Mouse (Mus musculus) gastrocnemius, postnatal 10 days (tissue): ENCODE data around the gene Gfod1. TPM values are rescaled to one million over a fixed set of nuclear protein-coding genes. Genes with fewer than 3 reads are reported as not detected.
A peak's percentile ranks its signal among the peaks of the same experiment; 100 is the strongest.

Experiments used
- DNase-seq: peaks from one replicate; pipeline ENCODE4 v3.0.0; 2021; ENCODE audit warnings: mixed read lengths
- total RNA-seq, 2 experiments: library from RNA; stranded (reverse); gene quantifications; 2 replicates each; pipeline ENCODE4 v1.2.3; 2021

Gfod1 gene
- total RNA-seq, 2 experiments from 2014 or later: 6.2 to 6.8 TPM

DNA sequence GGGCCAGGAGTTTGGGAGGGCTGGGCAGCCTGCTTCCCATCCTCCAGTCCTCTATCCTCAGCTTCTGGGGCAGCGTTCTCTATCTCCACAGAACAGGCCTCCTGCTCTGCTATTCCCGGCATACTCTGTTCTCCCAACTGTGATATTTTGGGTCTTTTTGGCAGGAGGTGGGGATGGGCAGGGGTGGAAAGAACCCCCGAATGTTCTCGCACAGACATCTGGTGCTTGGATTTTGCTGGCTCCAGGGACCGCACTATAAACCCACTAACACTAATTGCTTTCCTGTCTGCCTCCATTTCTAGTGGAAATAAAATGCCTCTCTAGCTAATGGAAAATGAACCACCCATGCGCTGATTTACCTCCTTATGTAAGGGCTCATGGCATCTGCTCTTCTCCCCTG lies 73.7 kb downstream of the Gfod1 start:
- DNase-seq: no peak

DNA sequence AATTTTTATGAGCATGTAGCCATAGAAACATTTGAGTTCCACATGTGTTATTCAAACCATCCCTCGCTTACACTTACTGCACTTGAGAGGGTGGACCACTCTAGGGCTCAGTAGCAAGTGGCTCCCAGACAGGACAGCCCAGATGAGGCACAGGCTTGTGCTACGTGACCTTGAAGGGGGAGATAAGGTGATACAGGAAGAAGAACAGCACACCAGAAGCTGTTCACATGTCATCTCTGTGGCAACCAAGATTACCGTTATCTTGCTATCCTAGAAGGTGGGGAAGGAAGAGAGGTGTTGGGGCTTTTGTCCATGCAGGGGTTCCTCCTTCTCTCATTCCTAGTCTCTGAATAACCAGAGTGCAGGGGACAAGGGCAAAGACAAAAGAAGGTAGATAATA lies 74.2 kb downstream of the Gfod1 start:
- no peak for DNase-seq

DNA sequence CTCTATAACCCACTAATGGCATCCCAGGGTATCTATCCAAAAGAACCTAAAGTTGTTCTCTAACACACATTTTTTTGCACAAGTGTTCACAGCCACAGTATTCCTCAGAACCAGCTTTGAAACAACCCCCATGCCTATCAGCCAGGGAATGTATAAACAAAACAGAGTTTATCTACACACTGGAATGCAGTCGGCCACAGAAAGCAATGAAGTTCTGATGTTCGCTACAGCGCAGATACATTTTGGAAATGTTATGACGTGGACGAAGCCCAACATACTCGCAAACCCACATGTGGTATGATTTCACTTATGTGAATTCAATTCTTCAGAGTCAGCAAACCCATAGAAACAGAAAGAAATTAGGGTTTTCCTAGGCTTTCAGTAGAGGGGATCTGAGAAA lies 75.8 kb downstream of the Gfod1 start:
- DNase-seq: no peak

DNA sequence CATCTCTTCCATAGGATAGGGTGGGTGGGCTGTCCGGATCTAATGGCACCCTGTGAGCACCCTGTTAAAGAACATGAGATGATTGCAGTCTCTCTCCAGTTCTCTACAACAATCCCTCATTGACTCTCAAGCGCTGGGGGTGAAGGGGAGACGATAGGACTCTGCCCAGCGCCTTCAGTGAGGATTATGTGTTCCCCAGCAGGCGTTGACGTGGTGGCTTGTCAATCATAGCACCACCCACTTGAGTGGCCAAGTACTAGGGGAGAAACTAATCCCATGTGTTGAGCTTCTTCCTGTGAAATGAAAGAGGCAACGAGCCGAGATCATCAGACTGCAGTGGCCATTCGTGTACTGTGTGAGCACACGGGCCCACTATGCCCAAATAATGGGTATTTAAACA lies 77.9 kb downstream of the Gfod1 start:
- no peak for DNase-seq

DNA sequence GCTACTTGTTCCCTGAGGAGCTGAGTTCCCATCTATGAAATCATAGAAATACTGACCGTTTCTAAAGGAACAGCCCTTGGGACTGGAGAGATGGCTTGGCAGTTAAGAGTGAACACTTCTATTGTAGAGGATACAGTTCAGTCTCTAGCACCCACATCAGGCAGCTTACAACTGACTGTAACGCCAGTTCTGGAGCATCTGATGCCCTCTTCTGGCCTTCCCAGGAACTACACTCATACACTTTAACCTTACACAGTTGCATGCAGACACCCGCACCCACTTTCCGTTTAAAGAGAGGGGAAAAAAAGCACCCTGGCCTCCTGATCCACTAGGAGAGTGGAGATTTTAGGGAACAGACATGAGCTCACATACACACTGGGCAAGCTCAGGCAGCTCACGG lies 78.8 kb downstream of the Gfod1 start:
- no peak for DNase-seq

DNA sequence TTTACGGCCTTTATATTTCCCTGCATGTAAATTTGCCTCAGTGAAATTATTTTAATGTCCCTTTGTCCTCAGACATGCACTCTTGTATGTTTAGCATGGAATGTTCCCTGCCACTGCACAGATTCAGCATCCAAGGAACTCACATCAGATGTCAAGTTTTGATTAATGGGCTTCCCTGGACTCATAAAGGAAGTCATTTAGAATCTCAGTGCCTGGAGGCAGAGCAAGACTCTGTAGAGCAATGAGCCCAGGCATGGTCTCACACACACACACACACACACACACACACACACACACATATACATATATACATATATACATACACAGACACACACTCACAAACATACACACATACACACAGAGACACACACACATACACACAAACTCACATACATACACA lies 81.9 kb downstream of the Gfod1 start:
- no peak for DNase-seq

DNA sequence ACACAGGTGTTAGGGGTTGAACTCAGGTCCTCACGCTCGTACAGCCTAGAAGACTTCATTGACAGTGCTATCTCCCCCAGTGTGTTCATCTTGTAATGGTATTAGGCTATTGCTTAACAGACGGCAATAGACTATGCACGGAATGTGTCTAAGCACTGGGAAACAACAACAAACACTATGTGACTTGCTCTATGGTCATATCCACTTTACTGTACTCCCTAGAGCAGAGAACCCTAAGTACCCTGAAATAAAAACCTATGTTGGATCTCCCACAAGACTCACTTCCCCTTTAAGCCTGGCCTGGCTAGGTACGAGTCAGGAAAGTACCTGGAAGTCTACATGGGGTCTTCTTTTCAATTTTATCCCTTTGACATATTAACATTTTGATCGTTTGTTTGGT lies 82.7 kb downstream of the Gfod1 start:
- DNase-seq: no peak

DNA sequence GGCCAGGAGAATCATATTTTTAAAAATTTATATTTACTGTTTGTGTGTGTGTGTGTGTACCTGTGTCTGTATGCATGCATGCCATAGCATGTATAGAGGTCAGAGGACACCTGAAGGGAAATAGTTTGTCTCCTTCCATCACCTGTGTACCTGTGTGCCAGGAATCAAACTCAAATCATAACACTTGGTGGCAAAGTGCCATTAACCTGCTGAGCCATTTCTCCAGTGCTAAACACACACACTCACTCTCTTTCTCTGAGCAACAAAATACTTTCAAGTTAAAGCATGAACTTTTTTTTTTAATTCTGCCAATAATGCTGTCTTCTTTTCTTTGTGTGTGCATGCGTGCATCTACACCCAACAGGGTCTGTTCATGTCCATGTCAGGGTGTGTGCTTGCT lies 83.3 kb downstream of the Gfod1 start:
- DNase-seq: no peak

DNA sequence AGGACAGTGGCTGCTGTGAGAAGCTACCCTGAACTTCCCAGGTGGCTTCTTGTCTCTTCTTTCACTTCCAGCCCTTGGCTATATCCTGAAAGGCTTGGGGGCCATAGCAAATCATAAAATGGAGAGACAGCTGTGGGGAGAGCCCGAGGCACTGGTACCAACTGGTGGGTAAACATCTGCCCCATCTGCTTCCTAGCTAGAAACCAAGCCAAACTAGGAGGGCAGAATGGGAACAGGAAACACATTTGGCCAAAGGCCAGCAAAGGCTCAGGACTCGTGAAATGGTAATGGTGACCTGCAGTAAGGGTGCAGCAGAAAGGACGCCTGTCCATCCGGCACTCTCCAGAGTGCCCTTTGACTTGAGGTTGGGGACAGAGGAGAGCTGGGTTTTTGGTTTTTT lies 85.2 kb downstream of the Gfod1 start:
- no peak for DNase-seq

DNA sequence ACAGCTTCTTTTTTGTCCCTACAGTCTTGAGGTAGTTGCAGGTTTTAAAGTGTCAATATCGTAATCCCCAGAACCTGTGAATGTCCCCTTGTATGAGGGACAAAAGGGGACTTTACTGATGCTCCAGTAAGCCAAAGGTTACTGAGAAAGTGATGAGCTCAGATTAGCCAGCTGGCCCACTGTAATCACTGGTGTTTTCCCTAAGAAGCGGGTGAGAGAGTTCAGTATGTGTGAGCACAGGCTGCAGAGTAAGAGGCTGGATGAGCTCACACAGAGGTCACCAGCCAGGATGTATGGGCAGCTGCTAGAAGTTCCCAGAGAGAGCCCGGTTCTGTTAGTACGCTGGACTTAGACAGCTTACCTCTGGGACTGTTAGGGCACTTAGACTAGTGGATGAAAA lies 85.7 kb downstream of the Gfod1 start:
- DNase-seq: no peak

DNA sequence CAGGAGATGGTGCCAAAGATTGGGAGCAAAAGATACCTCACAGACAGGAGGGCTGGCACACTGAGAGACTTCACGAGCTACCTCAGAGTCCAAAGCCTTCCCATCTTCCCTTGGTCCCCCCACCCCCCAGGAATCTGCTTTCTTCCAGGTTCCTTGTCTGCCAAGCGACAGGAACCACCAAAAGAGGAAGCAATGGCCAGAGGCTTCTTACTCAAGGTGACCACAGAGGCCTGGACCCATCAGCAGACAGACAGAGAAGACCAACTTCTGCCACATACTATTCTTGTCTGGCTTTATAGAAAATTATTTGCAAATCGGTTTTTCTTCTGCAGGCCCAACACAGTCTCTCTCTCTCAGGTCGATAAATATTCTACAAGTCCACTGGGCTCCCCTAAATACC lies 86.3 kb downstream of the Gfod1 start:
- DNase-seq: no peak

DNA sequence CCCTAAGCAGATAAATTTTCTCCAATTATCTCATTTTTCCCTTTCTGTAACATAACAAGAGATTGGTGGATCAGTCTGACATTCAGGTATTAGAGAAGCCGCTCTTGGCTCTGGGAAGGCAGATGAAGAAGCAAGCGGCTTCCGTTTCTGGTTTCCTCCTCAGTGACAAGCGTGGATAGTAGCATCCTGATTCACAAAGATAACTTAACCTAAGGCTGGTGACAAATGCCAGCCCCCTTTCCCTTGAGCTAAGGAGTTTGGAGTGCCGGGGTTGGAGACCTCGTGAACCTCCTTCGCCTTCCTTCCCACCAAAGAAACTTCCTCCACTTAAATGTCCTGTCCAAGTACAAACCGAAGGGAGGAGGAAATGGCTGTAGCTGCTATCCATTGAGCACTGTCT lies 86.9 kb downstream of the Gfod1 start:
- DNase-seq: no peak

DNA sequence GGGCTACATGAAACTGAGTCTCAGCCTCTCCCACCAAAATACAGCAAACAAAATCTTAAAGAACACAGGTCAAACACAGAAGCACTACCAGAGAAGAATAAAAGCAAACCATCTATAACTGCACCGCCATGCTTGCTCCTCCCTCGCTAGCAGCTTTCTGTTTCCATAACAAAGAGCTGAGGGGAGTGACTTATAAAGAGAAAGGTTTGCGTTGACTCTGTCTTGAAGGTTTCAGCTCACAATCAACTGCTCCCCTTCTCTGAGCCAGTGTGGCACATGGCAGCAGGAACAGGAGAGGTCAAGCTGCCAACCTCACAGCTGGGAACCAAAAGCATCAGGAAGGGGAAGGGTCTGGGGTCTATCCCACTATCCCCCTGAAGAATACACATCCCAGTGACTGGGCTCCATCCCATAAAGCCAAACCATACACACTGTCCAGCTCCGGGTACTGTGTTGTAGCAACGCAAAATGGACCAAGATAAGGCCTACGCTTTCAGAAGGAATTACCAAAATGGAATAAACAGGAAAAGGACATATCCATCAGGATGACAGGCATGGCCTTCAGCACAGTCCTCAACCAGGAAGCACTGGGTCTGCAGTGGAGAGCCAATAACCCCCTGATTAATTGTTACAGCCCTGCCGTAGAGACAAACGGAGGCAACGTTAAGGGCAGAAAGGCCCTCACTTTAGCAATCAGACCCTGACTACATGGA lies 87.8 kb downstream of the Gfod1 start:
- DNase-seq: no peak

DNA sequence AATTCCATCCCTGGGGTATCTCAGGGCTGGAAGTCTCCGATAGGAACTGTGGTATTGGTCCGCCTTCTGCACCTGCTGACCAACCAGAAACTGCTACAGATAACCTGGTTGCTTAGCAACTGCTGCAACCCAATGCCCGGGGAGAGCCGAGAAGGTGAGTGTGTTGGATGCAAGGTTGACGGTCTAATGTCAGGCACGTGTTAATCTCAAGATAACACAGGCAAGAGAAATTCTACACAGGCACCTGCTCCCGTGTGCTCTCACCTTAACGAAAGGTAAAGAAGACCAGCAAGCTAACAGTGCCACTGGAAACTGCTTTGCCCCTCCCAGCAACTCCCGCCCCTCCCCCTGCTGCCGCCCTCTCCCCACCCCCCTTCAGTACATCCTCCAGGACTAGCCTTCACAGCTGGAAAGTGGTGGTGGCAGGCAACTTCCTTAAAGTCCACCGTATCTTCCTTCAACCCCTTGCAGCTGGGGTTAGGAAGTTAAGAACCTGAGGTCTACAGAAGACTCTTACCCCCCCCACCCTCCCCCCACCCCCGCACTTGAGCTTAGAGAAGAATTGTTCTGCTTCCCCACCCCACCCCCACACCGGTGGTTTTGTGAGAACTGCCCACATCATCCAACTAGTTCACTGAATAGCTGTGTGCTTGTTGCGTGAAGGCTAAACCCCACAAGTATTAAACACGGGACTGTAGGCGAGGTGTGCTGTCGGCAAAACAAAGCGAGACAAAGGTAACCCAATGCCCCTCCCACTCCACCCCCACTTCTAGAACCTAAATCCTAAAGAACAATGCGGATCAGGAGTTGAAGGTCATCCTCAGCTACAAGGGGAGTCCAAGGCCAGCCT lies 88.6 kb downstream of the Gfod1 start:
- no peak for DNase-seq

DNA sequence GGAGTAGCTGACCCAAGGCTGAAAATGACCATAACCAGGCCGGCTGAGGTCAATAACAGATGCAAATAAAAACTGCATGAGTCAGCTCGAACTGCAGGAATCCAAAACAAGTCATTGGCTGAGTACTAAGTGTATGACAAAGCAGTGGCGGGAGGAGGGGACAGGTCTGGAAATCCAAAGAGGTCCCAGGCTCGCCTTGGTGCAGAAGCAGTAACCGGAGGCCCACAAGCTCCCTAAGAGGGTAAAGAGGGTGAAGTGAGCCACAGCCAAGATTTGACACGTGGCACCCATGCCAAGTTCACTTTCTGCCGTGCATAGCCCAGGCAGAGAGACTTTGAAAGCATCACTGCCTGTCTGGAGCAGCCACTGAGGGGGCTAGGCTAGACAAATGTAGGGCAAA lies 91.6 kb downstream of the Gfod1 start:
- DNase-seq: peak; percentile 31

DNA sequence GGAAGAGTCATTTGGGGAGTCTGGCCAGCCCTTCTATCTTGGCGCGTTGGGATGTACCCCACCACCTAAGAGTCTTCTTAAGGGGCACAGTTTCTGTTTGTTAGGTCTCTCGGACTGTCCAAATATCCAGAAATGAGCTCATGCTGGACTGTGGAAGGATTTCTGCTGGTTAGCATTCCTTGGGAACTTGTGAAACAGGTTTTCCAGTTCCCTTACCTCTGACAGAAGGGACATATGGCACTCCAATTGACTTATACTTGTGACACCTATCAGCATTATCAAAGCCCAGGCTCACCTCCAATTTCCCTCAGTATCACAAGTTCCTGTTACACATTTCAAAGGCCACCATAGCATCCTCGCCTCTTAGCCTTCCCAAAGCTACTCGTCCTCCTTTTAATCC lies 93.0 kb downstream of the Gfod1 start:
- no peak for DNase-seq

DNA sequence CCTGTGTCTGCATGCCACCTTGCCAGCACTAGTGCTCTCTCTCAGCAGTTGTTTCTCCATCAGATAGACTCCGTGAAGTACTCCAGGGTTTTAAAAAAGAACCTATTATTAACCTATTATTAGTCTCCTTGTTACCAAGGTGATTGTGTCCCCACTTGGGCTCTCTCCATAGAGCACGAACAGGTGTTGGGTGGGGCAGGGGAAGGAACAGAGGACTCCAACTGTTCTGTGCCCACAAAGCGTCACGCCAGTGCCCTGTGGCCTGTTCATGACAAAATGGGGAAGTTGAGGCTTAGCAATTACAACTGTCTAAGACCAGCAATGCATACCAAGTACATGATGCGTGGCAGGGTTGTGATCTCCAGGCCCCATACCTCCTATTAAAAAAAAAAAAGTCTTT lies 94.4 kb downstream of the Gfod1 start:
- DNase-seq: no peak

DNA sequence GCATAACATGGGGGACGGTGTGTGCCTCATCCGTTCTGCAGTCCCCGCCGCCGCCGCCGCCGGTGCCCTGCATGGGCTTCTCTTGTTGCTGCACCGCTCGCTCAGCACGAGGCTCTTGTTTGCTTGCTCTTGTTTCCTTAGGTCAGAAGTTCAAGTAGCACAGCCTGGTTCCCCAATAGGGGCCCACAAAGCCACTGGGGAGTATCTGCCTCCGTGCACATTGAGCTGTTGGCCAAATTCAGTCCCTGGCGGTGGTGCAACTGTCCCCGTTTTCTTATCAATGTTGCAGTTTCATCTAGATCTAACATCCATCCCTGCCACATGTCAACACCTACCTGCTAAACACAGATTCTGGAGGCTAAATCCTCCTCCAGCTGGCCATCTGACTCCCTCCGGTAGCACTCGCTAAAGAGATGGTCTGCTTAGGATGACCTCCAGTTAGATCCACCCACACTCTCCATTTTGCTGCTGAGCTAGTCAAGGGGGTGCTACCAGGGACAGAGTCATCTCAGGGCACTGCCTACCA lies 95.0 kb downstream of the Gfod1 start:
- no peak for DNase-seq

DNA sequence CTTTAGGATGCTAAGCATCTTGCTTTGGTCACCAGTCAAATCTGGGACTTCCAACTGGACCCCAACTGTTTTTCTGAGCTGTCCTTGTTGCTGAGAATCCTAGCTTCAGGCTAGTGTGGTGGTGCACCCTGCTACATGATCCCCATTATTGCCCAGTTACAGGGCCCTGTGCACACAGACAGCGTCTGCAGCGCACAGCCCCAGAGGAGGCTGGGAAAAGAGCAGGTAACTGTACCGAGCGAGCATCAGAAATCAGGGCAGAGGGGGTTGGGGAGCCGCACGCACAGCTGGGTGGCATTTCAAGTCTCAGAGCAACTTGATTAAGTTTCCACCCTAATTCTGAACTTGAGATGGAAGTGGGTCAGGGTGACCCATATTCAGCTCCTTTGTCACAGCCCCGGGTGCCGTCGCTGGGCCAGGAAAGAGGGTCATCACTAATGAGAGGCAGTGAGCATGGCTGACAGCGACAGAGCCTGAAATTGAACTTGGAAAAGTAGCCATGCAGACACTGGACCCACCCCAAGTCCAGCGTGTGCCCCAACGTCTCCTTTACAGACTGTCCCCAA lies 97.8 kb downstream of the Gfod1 start:
- no peak for DNase-seq

DNA sequence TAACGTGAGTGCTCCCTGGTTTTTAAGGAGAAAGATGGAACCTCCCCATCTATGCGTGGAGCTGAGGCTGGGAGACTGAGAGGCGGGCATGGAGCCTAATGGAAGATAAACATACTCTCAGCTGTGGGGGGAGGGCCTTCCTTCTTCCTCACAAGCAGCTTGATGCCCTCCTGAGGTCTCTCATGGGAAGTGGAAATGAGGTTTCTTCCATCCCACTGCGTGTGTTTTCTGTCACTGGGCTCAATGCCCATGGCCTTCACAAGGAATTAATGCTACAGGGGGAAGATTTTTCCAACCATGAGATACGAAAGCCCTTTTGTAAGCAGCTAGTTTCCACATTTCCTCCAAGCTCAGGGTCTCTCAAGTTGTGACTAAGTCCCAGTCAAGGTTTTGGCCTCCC lies 100.3 kb downstream of the Gfod1 start:
- DNase-seq: no peak

DNA sequence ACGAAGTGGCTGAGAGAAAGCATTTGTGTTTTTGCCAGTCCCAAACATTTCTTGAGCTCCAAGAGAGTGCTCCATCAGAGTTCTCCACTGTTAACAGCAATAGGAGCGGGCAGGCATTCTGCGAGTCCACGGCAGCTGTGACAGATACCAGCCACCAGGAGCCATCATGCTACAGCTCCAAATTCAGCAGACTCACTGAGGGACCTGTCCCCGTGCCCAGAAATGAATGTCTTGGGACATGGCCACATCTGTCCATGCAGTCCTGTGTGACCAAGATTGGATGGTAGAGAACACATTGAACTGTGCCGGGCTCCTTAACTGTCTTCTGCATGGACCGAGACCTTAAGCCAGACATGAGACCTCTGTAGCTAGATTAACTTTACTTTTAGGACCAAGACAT lies 100.7 kb downstream of the Gfod1 start:
- peak; percentile 42 for DNase-seq

DNA sequence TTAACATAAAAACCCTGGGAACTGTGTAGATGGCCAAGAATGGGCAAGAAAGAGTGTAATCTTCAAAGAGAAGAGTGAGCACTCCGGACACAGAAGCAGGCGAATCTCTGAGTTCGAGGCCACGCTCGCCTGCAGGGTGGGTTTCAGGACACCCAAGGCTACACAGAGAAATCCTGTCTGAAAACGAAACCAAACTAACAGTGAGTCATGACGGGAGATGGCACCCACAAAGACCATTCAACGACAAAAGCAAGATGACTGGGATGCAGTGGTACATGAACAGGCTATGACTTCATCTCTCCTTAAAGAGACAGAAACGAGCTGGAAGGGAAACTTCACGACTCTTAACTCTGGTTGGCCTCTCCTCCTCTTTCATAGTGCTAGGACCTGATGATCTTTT lies 101.6 kb downstream of the Gfod1 start:
- DNase-seq: no peak

DNA sequence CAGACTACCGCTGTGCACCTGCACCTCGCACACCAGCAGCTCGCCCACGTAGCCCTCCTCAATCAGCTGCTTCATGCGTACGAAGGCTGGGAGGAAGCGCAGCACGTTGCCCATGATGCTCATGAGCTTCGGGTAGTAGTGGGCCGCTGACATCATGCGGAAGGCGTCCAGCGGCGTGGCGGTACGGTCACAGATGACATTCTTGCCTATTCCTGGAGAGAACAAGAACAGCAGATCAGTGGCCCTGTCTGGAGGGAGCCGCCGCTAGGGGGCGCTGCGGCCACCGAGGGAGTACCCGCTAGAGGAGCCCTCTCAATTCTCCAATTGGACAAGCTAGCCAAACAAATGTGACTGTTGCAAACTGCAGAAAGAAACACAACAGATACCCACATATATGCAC lies 102.9 kb downstream of the Gfod1 start:
- DNase-seq: peak; percentile 68
